Mouse (Mus musculus) hindbrain, embryonic 16.5 days (tissue): ENCODE measurements around the gene 0610009B22Rik. TPM values are rescaled to one million over a fixed set of nuclear protein-coding genes. Genes with fewer than 3 reads are reported as not detected.
"Not testable (repeated sequence)": the region's sequence is repeated elsewhere in the genome, so short reads cannot be mapped to it uniquely, and the experiment has no call there.

Source experiments
- ATAC-seq: fragments of 200-750 bp; cut with Nextera tagmentation; 2 replicates; pipeline ENCODE4 v1.8.0; 2017; ENCODE audit warnings: moderate TSS enrichment, moderate library complexity
- H3K27ac ChIP-seq: fragments of 300-500 bp; sonication (generic); 2 replicates; pipeline ENCODE4 v1.5.1; 2014; ENCODE audit warnings: low read depth, mild to moderate bottlenecking, control low read depth, low read length, moderate library complexity
- H3K27me3 ChIP-seq: fragments of 300-500 bp; sonication (generic); replicated peaks from 2 replicates; pipeline ENCODE4 v1.6.1; 2014; ENCODE audit warnings: low read length; ENCODE audit not compliant: control insufficient read depth, insufficient read depth
- H3K36me3 ChIP-seq: fragments of 300-500 bp; sonication (generic); 2 replicates; pipeline ENCODE4 v1.6.1; 2014; ENCODE audit warnings: mild to moderate bottlenecking, low read length, moderate library complexity, mixed read lengths; ENCODE audit not compliant: control insufficient read depth, insufficient read depth
- H3K4me1 ChIP-seq: fragments of 300-500 bp; sonication (generic); 2 replicates; pipeline ENCODE4 v1.6.1; 2014; ENCODE audit warnings: low read depth, low read length; ENCODE audit not compliant: control insufficient read depth, insufficient read depth
- H3K4me2 ChIP-seq: fragments of 300-500 bp; sonication (generic); 2 replicates; pipeline ENCODE4 v1.6.1; 2014; ENCODE audit warnings: mild to moderate bottlenecking, low read length, control low read depth, moderate library complexity
- H3K4me3 ChIP-seq: fragments of 300-500 bp; sonication (generic); 2 replicates; pipeline ENCODE4 v1.5.1; 2014; ENCODE audit warnings: mild to moderate bottlenecking, low read length, control low read depth, moderate library complexity
- H3K9ac ChIP-seq: fragments of 300-500 bp; sonication (generic); 2 replicates; pipeline ENCODE4 v1.6.1; 2014; ENCODE audit warnings: low read depth, mild to moderate bottlenecking, control low read depth, low read length, moderate library complexity
- H3K9me3 ChIP-seq: fragments of 300-500 bp; sonication (generic); 2 replicates; pipeline ENCODE4 v1.6.1; 2014; ENCODE audit warnings: mild to moderate bottlenecking, low read length, moderate library complexity; ENCODE audit not compliant: control insufficient read depth
- WGBS: fragments of 180-500 bp; shearing (Covaris S2); extraction: QIAGEN DNeasy Blood & Tissue Kit; methylation state at CpG from one replicate; pipeline ENCODE4 v1.1.7; 2014; 5-methylcytosine and 5-hydroxymethylcytosine counted together
- polyA plus RNA-seq: library from polyadenylated mRNA; unstranded; fragments of >200 nt; fragmentation: Nextera tagmentation; extraction: Ambion mirVana; gene quantifications from 2 replicates; pipeline ENCODE4 v1.2.1, GENCODE M21; 2015

The 0610009B22Rik gene
- 90.0 and 106 TPM in 2 replicates for polyA plus RNA-seq

- under 1% methylated on average over 60 of the region's 60 CpGs for WGBS
- H3K9me3 ChIP-seq = no peaks in the 10 kb centered on the region
- H3K36me3 ChIP-seq = peaks cover 3% of the 10 kb centered on the region; the same call in 1 of the 2 replicates
- ATAC-seq = peak; percentile 99
- H3K4me2 ChIP-seq = peak within 1 kb of the TSS; percentile 88
- H3K4me3 ChIP-seq = peak within 1 kb of the TSS; percentile 80
- H3K27me3 ChIP-seq = no peaks in the 10 kb centered on the region
- H3K27ac ChIP-seq = peak within 1 kb of the TSS; percentile 100
- peaks cover 12% of the 10 kb centered on the region for H3K4me1 ChIP-seq
- H3K9ac ChIP-seq = peak within 1 kb of the TSS; percentile 84
Observed at GRCm38 (mm10) chr11:51688330-51689328, at the start of gene 0610009B22Rik. Gene 0610009B22Rik, minus strand, starts transcription at chr11:51688874.

GRCm38 (mm10) chr11:51734218-51734617 lies 45.5 kb upstream of the 0610009B22Rik start:
- H3K27me3 ChIP-seq, H3K27ac ChIP-seq, H3K4me1 ChIP-seq, H3K4me3 ChIP-seq, H3K9me3 ChIP-seq, H3K4me2 ChIP-seq, H3K9ac ChIP-seq, ATAC-seq: not testable (repeated sequence)
- H3K36me3 ChIP-seq = peaks cover 16% of the 10 kb centered on the region
- WGBS = 95% methylated on average over 11 of the region's 13 CpGs

- H3K4me3 ChIP-seq = no peak overlapping the region
- peaks cover 19% of the 10 kb centered on the region for H3K36me3 ChIP-seq
- no peaks in the 10 kb centered on the region for H3K4me1 ChIP-seq
- no peak overlapping the region for H3K27ac ChIP-seq
- H3K9ac ChIP-seq = no peak overlapping the region
- no peak for ATAC-seq
- WGBS = 74% methylated on average over 1 of the region's 1 CpGs
- no peaks in the 10 kb centered on the region for H3K9me3 ChIP-seq
- no peaks in the 10 kb centered on the region for H3K27me3 ChIP-seq
- no peak overlapping the region for H3K4me2 ChIP-seq
Observed at GRCm38 (mm10) chr11:51732883-51733282, 44.2 kb upstream of the 0610009B22Rik start.

- Histone ChIP-seq H3K36me3 (peaks cover 25% of the 10 kb centered on the region), H3K27ac (no peak overlapping the region)
Observed at GRCm38 (mm10) chr11:51721066-51721465, 32.4 kb upstream of the 0610009B22Rik start.

GRCm38 (mm10) chr11:51707080-51707479 lies 18.4 kb upstream of the 0610009B22Rik start:
- peaks cover 44% of the 10 kb centered on the region for H3K36me3 ChIP-seq
- ATAC-seq = no peak
- WGBS = 98% methylated on average over 12 of the region's 13 CpGs

More at GRCm38 (mm10) chr11:51721066-51721465, 32.4 kb upstream of the 0610009B22Rik start:
- H3K4me3 ChIP-seq = no peak overlapping the region
- no peak overlapping the region for H3K4me2 ChIP-seq
- no peaks in the 10 kb centered on the region for H3K9me3 ChIP-seq
- 94% methylated on average over 11 of the region's 11 CpGs for WGBS
- H3K9ac ChIP-seq = no peak overlapping the region
- no peaks in the 10 kb centered on the region for H3K4me1 ChIP-seq
- no peak for ATAC-seq
- H3K27me3 ChIP-seq = no peaks in the 10 kb centered on the region

GRCm38 (mm10) chr11:51706451-51706850 lies 17.8 kb upstream of the 0610009B22Rik start:
- 98% methylated on average over 10 of the region's 10 CpGs for WGBS
- Histone ChIP-seq H3K4me3 (no peak overlapping the region), H3K9me3 (no peaks in the 10 kb centered on the region), H3K27ac (no peak overlapping the region), H3K9ac (no peak overlapping the region), H3K4me2 (no peak overlapping the region), H3K27me3 (no peaks in the 10 kb centered on the region), H3K4me1 (no peaks in the 10 kb centered on the region), H3K36me3 (peaks cover 43% of the 10 kb centered on the region)
- no peak for ATAC-seq

More at GRCm38 (mm10) chr11:51707080-51707479, 18.4 kb upstream of the 0610009B22Rik start:
- Histone ChIP-seq H3K9me3 (no peaks in the 10 kb centered on the region), H3K27me3 (no peaks in the 10 kb centered on the region), H3K4me1 (no peaks in the 10 kb centered on the region), H3K4me3 (no peak overlapping the region), H3K4me2 (no peak overlapping the region), H3K27ac (no peak overlapping the region), H3K9ac (no peak overlapping the region)

GRCm38 (mm10) chr11:51703379-51703998 lies 14.8 kb upstream of the 0610009B22Rik start:
- Histone ChIP-seq H3K4me3 (no peak overlapping the region), H3K27me3 (no peaks in the 10 kb centered on the region), H3K36me3 (peaks cover 62% of the 10 kb centered on the region), H3K9me3 (no peaks in the 10 kb centered on the region), H3K4me2 (no peak overlapping the region), H3K27ac (no peak overlapping the region), H3K9ac (no peak overlapping the region), H3K4me1 (no peaks in the 10 kb centered on the region)
- ATAC-seq = no peak
- 70% methylated on average over 10 of the region's 10 CpGs for WGBS

- 80% methylated on average over 3 of the region's 3 CpGs for WGBS
- ATAC-seq = no peak
Observed at GRCm38 (mm10) chr11:51702831-51703230, 14.2 kb upstream of the 0610009B22Rik start.

GRCm38 (mm10) chr11:51694984-51695383 lies 6.3 kb upstream of the 0610009B22Rik start:
- H3K4me1 ChIP-seq = no peaks in the 10 kb centered on the region
- no peaks in the 10 kb centered on the region for H3K27me3 ChIP-seq
- 94% methylated on average over 3 of the region's 3 CpGs for WGBS
- no peak for ATAC-seq
- H3K9ac ChIP-seq = no peak overlapping the region
- no peak overlapping the region for H3K4me3 ChIP-seq
- no peak overlapping the region for H3K27ac ChIP-seq
- H3K36me3 ChIP-seq = peaks cover 22% of the 10 kb centered on the region
- no peak overlapping the region for H3K4me2 ChIP-seq
- H3K9me3 ChIP-seq = no peaks in the 10 kb centered on the region

More at GRCm38 (mm10) chr11:51702831-51703230, 14.2 kb upstream of the 0610009B22Rik start:
- Histone ChIP-seq H3K36me3 (peaks cover 62% of the 10 kb centered on the region), H3K4me1 (no peaks in the 10 kb centered on the region), H3K9ac (no peak overlapping the region), H3K9me3 (no peaks in the 10 kb centered on the region), H3K4me3 (no peak overlapping the region), H3K27me3 (no peaks in the 10 kb centered on the region), H3K27ac (no peak overlapping the region), H3K4me2 (no peak overlapping the region)
